Mouse (Mus musculus) thymus, adult 2 months (tissue): ENCODE results near the gene 0610012G03Rik. TPM values are rescaled to one million over a fixed set of nuclear protein-coding genes. Genes with fewer than 3 reads are reported as not detected.

Experiments
- DNase-seq: peaks from one replicate; pipeline ENCODE4 v3.0.0; 2021
- H3K27ac ChIP-seq: fragments of 200-500 bp; 2 replicates; pipeline ENCODE4 v1.5.1; 2012; ENCODE audit warnings: low read length, control low read depth; ENCODE audit not compliant: control insufficient read depth, insufficient read depth
- H3K27me3 ChIP-seq: fragments of 200-500 bp; 2 replicates; pipeline ENCODE4 v1.6.1; 2012; ENCODE audit warnings: mild to moderate bottlenecking, low read length, moderate library complexity, mixed read lengths; ENCODE audit not compliant: control insufficient read depth, insufficient read depth
- H3K36me3 ChIP-seq: fragments of 200-500 bp; 2 replicates; pipeline ENCODE4 v1.6.1; 2012; ENCODE audit warnings: mild to moderate bottlenecking, low read length, moderate library complexity; ENCODE audit not compliant: control insufficient read depth, insufficient read depth
- H3K4me1 ChIP-seq: fragments of 200-500 bp; replicated peaks from 2 replicates; pipeline ENCODE4 v1.6.1; 2012; ENCODE audit warnings: low read length; ENCODE audit not compliant: control insufficient read depth, insufficient read depth
- H3K4me3 ChIP-seq: fragments of 200-500 bp; 2 replicates; pipeline ENCODE4 v1.5.1; 2012; ENCODE audit warnings: mild to moderate bottlenecking, low read length, control low read depth, moderate library complexity; ENCODE audit not compliant: control insufficient read depth, insufficient read depth
- CTCF ChIP-seq: fragments of 200-500 bp; IDR thresholded peaks from 2 replicates; pipeline ENCODE4 v1.5.1; 2012; ENCODE audit warnings: mild to moderate bottlenecking, control low read depth, low read length, moderate library complexity, borderline replicate concordance; ENCODE audit not compliant: control insufficient read depth, poor library complexity, insufficient read depth; ENCODE audit errors: extremely low read depth
- POLR2A ChIP-seq: fragments of 200-500 bp; IDR thresholded peaks from 2 replicates; pipeline ENCODE4 v1.6.1; 2012; ENCODE audit warnings: mild to moderate bottlenecking, low read length, control low read depth, moderate library complexity; ENCODE audit not compliant: control insufficient read depth, poor library complexity, insufficient read depth; ENCODE audit errors: extremely low read depth
- WGBS: fragments of 180-500 bp; shearing (Covaris S2); methylation state at CpG from one replicate; pipeline ENCODE4 v1.1.7; 2018; 5-methylcytosine and 5-hydroxymethylcytosine counted together
- polyA plus RNA-seq: library from polyadenylated mRNA; depleted of rRNA; stranded (reverse); fragments of >200 nt; gene quantifications from 2 replicates; pipeline ENCODE4 v1.2.3, GENCODE M21; 2012

The 0610012G03Rik gene
- polyA plus RNA-seq, 1 experiment, result 81.3 TPM

DNA sequence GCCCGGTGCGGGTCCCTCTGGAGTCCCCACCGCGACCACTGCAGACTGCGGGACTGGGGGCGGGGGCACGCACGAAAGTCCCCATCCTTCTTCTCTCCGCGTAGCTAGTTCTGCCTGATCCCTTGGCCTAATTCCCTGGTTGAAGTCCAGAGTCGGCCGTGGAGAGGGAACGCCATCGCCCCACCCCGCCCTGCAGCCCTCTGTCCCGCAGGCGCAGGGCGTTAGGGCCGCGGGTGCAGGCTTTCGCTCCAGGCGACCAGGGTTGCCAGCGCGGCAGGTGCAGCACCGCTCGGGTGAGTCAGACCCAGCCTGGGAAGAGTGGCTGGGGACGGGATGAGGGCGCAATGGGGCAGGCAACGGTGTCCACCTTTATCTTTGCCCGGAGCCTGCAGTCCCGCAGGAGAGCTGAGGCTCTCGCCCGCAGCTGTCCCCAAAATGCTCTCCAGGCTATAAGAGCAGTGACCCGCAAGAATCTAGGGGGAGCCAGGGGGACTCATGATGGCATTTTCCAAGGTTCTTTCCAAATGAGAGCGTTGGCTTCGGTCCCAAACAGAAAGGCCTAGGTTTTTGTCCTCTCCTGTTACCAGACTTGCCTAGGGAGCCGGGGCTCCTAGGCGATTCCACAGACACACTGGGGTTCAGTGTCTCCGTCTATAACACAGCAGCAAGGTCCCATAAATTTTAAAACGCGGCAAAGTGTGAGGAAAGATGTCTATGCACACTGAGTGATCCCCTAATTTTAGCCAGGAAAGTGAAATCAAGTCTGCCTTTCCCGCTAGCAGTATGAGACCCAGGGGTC, 14.3 kb downstream of the 0610012G03Rik start, which contains the start of gene Pigz:
Gene Pigz, plus strand, starts transcription at position 101 of the 799 bp plus-strand sequence.
- peaks cover 25% of the 10 kb centered on the region for H3K4me1 ChIP-seq
- H3K27me3 ChIP-seq, result peaks cover 24% of the 10 kb centered on the region; the same call in 1 of the 2 replicates
- TF ChIP-seq CTCF (no peak), POLR2A (no peak)
- no peak for DNase-seq
- WGBS, result 18% methylated on average over 42 of the region's 42 CpGs
- H3K4me3 ChIP-seq, result peak within 1 kb of the TSS; percentile 61
- H3K27ac ChIP-seq, result no peak within 1 kb of the TSS
- H3K36me3 ChIP-seq, result no peaks in the 10 kb centered on the region

DNA sequence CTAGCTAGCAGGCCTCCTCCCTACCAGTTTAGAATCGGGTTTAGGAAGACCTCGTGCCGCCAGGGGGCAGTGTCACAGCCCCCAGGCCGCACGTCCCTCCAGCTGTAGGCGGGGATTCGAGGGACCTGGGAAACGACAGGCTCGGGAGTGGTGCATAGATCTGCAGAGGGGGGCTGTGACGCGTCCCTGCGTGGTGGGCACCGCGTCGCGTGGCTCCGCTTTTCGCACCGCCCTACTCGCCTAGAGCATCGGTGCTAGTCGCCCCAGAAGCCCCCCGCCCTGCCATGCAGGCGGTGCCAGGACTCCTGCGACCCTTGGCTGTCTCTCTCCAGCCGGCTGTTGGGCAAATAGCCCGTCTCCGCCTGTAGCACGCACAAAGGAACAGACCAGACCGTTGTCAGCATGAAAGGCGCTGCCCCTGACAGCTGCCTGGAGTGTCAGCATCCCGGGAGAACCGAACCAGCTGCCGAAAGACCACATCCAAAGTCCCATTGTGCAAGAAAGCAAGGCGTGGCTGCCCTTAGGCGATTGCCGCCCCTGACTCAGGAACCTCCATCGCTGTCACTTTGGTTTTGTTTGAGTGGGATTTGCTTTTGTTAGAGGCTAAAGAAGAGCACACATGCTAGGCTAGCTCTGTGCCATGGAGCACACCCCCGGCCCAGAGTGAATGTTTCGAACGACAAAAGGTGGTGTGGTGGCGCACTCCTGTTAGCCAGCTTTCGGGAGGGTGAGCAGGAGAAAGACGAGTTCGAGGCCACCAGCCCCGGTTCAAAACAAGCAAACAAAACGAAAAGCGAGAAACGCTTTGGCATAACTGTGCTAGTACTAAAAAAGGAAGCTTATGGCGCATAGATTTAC, 15.2 kb downstream of the 0610012G03Rik start:
- Histone ChIP-seq H3K36me3 (no peaks in the 10 kb centered on the region), H3K4me1 (peaks cover 25% of the 10 kb centered on the region), H3K4me3 (peak overlapping the region; percentile 61), H3K27me3 (peaks cover 24% of the 10 kb centered on the region; the same call in 1 of the 2 replicates), H3K27ac (no peak overlapping the region)
- DNase-seq, result peak; percentile 84
- WGBS, result 2% methylated on average over 50 of the region's 50 CpGs
- peak; percentile 31; the same call in 1 of the 2 replicates for TF ChIP-seq POLR2A
- peak; percentile 98 for TF ChIP-seq CTCF

DNA sequence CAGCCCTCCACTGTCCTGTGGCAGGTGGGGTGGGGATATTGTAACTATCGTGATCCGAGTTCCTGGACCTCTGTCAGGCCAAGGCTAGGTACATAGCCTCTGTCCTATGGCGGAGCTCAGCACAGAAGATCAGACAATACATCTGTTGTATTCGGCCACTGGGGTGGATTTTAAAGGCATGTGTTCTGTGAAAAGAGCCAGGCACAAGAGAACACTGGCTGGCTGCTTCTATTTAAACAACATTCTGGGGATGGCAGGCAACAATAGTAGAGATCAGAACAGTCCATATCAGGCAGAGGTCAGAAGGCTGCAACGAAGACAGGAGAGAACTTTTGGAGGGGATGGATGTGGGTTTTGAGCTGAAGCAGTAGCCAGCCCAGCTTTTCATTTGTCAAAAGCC, 16.0 kb downstream of the 0610012G03Rik start:
- no peak for TF ChIP-seq POLR2A
- TF ChIP-seq CTCF, result no peak
- no peak overlapping the region for H3K4me3 ChIP-seq
- no peak overlapping the region for H3K27ac ChIP-seq
- DNase-seq, result no peak
- WGBS, result 81% methylated on average over 5 of the region's 5 CpGs
- peaks cover 24% of the 10 kb centered on the region; the same call in 1 of the 2 replicates for H3K27me3 ChIP-seq
- peaks cover 25% of the 10 kb centered on the region for H3K4me1 ChIP-seq
- no peaks in the 10 kb centered on the region for H3K36me3 ChIP-seq

DNA sequence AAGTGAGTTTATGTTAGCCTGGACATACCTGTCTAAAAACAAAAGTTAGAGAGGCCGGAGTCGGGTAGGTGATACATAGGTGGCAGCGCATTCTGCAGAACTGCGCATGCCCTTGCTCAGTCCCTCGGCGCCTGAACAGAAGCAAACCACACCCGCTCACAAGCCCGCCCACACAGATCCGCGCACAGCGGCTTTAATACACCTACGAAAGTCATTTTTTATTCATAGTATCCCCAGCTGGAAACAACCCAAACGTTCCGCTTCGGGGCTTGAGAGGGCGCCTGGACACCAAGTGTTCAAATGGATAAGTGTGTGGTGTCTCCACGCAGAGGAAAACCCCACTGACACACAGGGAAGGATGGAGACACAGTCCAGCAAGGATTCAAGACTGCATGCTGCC, 17.0 kb downstream of the 0610012G03Rik start:
- TF ChIP-seq CTCF (no peak), POLR2A (no peak)
- H3K27ac ChIP-seq, result no peak overlapping the region
- no peaks in the 10 kb centered on the region for H3K36me3 ChIP-seq
- H3K4me3 ChIP-seq, result no peak overlapping the region
- no peak for DNase-seq
- WGBS, result 72% methylated on average over 17 of the region's 17 CpGs
- peaks cover 22% of the 10 kb centered on the region; the same call in 1 of the 2 replicates for H3K27me3 ChIP-seq
- H3K4me1 ChIP-seq, result peaks cover 25% of the 10 kb centered on the region

DNA sequence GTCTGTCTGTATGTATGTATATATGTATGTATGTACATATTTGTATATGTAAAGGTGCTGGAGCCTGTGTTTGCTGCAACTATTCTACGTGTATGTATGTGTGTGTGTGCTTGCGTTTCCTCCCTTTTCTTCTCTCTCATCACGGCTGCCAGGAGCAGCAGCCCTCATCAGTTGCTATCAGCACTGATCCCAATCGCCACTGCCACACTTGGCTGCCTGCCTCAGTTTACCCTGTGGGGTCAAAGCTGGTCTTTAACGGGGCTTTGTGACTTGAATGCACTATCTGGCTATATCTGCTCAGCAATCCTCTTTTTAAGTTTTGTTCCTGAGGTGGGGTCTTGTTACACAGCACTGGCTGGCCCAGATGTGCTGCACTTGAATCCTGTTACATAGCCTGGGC, 20.9 kb downstream of the 0610012G03Rik start:
- no peak for DNase-seq
- H3K27ac ChIP-seq, result no peak overlapping the region; the same call in 1 of the 2 replicates
- no peaks in the 10 kb centered on the region for H3K36me3 ChIP-seq
- 92% methylated on average over 5 of the region's 5 CpGs for WGBS
- no peak overlapping the region for H3K4me3 ChIP-seq
- no peaks in the 10 kb centered on the region for H3K4me1 ChIP-seq
- no peak for TF ChIP-seq POLR2A
- TF ChIP-seq CTCF, result no peak
- H3K27me3 ChIP-seq, result no peaks in the 10 kb centered on the region

DNA sequence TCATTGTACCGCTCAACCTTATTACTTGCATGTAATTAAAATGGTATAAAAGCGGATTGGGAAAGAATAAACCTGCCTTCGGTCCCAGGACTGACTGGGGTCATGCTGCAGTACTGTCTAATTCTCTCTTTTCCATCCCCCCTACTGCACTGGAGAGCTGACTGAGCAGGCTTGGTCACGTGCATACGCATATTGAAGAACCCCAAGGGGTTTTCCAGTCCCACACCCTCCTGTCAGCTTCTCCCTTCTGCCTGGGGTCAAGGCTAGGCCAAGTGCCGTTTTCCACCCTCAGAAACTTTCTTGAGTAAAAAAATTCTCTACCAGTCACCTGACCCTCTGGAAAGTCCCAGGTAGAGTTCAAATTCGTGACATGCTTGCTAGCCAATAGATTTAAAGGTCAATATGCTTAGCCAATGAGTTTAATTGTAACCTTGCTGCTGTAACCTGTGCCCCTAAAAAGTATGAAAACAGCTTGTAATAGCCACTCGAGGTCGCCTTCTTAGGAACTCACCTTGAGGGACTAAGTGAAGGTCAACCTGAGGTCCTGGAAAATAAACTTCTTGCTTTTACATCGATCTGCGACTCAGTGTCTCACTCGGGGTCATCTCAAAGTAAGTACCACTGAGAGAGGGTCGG, 21.6 kb downstream of the 0610012G03Rik start:
- no peak overlapping the region for H3K27ac ChIP-seq
- 92% methylated on average over 13 of the region's 13 CpGs for WGBS
- no peaks in the 10 kb centered on the region for H3K4me1 ChIP-seq
- no peaks in the 10 kb centered on the region for H3K27me3 ChIP-seq
- no peaks in the 10 kb centered on the region for H3K36me3 ChIP-seq
- TF ChIP-seq POLR2A (no peak), CTCF (no peak)
- DNase-seq, result no peak
- no peak overlapping the region for H3K4me3 ChIP-seq
